Mouse (Mus musculus): Measurements from ENCODE around the gene Twist2. TPM values are rescaled to one million over a fixed set of nuclear protein-coding genes. Genes with fewer than 3 reads are reported as not detected.

The Twist2 gene
- total RNA-seq, 2 experiments from 2014 or later: 3.7 to 4.1 TPM

DNA sequence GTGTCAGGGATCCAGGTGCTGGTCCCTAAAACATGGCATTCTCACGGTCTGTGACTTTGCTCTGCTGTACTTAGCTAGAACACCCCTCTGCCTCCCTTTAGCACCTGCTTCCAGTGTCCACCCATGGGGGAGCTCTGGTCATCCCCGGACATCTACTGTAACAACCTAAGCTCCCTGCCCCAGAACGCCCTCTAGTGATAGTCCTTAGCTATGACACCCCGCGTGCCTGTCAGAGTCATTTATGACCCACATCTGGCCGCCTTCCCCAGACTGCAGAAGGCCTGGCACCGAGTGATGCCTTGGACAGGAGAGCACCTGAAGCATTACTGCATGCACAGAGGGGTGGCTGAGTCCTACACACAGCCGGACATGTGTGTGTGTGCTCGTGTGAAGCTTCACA, 18.0 kb downstream of the Twist2 start:
- peak; percentile 34 for DNase-seq

- DNase-seq: no peak
Observed at GRCm38 (mm10) chr1:91820531-91820930, 19.3 kb downstream of the Twist2 start.

GRCm38 (mm10) chr1:91822316-91822824, 21.1 kb downstream of the Twist2 start:
- DNase-seq: no peak

DNA sequence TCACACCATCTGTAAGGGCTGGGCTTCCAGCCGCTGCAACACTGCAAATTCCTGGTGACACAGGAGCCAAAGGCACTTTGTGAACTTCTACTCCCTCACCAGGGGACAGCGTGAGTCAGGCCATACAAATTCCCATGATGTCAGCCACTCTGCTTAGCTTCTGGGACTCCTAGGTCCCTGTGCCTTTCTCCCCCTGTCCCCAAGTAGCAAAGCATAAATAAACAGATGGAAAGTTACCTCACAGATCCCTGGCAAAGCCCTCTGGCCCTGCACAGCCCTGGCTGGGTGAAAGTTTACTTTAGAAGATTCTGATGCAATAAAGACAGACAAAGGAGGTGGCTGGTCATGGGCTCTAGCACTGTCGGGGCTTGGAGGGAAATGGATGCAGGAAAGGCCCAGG, 22.3 kb downstream of the Twist2 start:
- DNase-seq: peak; percentile 62

DNA sequence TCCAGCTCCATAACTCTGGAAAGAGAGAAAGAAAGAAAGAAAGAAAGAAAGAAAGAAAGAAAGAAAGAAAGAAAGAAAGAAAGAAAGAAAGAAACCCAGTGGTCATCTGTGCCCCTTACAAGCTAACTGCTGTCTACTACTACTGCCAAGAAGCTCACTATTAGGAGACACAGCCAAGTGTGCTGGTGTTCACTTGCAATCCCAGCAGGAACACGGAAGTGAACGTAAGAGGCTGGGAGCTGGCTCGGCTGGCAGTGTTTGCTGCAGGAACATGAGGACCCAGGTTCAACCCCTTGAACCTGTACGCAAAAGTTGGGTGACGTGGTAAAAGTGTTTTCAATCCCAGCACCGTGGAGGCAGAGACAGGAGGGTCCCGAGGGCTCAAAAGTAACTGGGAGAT, 22.7 kb downstream of the Twist2 start:
- no peak for DNase-seq

- DNase-seq: no peak
Observed at GRCm38 (mm10) chr1:91825261-91825660, 24.0 kb downstream of the Twist2 start.

- no peak for DNase-seq
Observed at GRCm38 (mm10) chr1:91831978-91832377, 30.7 kb downstream of the Twist2 start.

GRCm38 (mm10) chr1:91839557-91839956, 38.3 kb downstream of the Twist2 start:
- DNase-seq: no peak

DNA sequence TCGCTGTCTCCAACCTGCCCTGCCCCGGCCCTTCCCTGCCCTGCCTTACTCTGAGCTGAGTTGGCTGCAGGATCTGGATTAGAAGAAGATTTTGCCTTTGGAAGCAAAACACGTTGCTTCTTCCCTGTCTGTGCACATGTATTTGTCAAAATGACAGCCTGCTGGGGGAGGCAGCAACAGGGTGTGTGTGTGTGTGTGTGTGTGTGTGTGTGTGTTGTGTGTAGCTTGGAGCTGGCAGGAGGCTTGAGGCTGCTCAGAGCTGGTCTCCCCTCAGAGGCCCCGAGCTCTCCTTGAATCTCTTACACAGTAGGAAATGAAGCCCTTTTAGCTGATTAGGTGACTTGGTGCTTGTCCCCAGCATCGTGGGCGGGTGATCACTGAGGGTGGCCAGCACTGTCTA, 38.7 kb downstream of the Twist2 start:
- DNase-seq: no peak

- no peak for DNase-seq
Observed at GRCm38 (mm10) chr1:91844236-91844635, 43.0 kb downstream of the Twist2 start.

DNA sequence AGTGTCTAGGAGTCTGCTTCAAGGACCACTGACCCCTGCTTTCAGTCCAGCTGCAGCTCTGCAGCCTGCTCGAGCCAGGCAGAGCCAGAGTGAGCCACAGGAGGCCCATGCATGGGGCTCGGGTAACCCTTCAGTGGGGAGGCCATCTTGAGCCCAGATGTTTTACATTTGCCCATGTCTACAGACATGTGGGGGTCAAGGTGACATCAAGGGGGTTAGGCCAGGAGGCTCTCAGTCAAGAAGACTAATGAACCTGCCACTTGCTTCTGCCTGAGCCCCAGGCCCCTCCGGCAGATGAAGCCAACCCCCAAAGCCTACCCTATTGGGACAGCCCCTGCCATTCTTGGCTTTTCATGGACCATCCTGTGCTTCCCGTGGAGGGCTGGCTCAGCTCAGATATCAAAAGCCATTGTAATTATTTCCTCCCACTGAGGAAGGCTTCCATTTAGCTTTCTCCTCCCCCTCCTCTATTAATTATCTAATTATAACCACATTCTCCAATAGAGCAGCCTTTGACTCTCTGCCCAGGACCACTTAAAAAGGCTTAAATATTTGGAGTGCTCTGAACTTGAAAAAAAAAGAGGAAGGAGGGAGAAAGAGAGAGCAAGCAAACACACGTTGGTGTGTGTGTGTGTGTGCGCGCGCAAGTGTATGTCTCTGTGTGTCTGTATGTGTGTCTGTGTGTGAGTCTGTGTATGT, 43.6 kb downstream of the Twist2 start:
- DNase-seq: no peak

DNA sequence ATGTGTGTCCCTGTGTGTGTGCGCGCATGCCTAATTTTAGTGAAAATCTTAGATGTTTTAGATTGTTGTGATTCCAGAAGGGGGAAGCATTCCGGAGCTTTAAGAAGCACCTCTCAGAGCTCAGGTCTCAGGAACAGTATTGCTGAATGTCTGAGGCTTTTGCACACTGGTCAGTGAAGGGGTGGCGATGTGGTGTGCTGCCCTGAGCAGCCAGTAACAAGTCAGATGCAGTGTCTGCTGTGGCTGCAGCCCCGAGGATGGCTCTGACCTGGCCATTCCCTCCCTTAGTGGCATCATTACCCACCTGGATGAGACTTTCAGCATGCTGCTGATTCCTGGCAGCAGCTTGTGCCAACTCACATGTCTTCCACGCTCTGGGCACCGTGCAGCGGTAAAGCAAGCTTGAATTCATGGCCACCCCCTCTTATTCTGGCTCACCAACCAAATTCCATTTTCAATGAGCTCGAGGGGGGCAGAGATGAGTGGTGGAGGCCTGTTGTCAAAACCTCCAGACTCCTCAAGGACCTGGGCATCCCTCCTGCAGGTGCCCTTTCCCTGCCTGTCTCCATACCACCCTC, 44.2 kb downstream of the Twist2 start:
- no peak for DNase-seq

- peak; percentile 43 for DNase-seq
Observed at GRCm38 (mm10) chr1:91851300-91851699, 50.0 kb downstream of the Twist2 start.

- peak; percentile 50 for DNase-seq
Observed at GRCm38 (mm10) chr1:91856771-91857664, 55.8 kb downstream of the Twist2 start.

- DNase-seq: no peak
Observed at GRCm38 (mm10) chr1:91858101-91858790, 57.0 kb downstream of the Twist2 start.

GRCm38 (mm10) chr1:91858901-91859300, 57.6 kb downstream of the Twist2 start:
- no peak for DNase-seq

DNA sequence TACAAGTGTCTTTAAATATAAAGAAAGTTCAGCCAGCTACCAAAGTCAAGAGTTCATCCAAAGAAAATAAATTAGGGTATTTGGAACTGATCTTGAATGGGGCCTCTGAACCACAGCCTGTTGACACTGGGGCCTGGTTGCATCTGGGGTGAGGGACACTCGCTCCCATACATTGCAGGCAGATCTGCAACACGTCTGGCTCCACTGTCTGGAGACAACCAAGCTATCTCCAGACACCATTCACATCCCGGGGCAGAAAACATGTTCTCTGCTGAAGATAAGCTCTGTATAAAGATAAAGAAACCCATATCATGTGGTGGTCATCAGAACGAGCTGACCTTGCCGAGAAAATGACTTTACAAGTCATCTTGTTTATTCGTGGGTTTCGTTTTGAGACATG, 60.2 kb downstream of the Twist2 start:
- no peak for DNase-seq

DNA sequence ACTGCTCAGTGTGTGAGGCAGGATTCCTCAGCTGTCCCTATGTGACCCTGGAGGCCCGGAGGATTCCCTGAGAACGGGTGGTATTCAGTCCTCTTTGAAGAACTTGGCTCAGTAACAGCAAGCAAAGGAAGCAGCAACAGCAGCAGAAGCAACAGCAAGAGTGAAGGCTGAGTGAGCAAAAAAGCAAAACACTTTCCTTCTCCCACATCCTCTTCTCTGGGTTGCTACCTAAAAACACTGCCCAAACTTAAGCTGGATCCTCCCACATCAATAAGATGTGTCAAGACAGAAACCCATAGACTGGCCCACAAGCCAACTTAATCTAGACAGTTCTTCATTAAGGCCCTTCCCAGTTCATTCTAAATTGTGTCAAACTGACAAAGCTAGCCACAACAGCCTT, 64.7 kb downstream of the Twist2 start:
- DNase-seq: no peak

GRCm38 (mm10) chr1:91871101-91871500, 69.8 kb downstream of the Twist2 start:
- no peak for DNase-seq

GRCm38 (mm10) chr1:91872388-91873059, 71.3 kb downstream of the Twist2 start:
- peak; percentile 33 for DNase-seq

GRCm38 (mm10) chr1:91873572-91874285, 72.5 kb downstream of the Twist2 start:
- DNase-seq: no peak

Measured in heart, postnatal 4 days (tissue).